Mouse (Mus musculus): Measurements from ENCODE around the gene Med16.

DNA sequence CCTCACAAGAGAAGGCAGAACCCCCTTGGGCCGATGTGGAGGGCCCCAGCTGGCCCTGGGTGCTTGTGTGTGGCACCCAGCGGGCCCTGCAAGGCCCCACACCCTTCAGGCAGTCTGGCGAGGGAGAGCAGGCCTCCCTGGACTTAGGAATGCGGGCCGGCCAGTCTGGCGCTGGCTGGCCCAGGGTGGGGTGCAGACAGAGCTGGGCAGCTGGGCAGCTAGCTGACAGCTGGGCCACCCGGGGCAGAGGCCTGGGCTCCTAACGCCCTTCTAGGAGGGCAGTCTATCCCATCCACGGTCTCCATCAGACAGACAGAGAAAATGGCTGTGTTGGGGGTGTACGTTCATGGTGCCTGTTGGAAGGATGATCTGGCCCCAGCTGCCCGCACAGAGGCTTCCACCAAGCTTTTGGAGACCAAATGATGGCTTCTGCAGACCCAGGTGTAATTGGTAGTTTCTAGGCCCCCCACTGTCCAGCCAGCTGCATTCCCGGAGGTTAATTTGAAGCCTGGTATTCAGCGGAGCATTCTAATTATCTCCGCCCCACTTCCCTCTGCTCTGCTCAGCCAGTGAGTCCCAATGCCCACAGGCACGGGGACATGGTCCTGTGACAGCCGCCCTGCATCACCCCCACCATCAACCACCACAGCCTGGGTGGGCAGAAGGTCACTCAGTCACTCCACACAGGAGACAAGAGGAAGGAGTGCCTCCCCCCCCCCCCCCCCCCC lies 36.9 kb upstream of the Med16 start:
- TF ChIP-seq CTCF (IDR thresholded peaks at IDR 0.05; ENCODE audit: extremely low read depth, insufficient read length, insufficient replicate concordance, low read depth, low read length): no peak
- no peak for TF ChIP-seq POLR2A (IDR thresholded peaks at IDR 0.05; ENCODE audit: low read depth, low read length)

Data from small intestine, adult 2 months (tissue).